Mouse (Mus musculus): ENCODE results near the gene Fxn. TPM values are rescaled to one million over a fixed set of nuclear protein-coding genes. Genes with fewer than 3 reads are reported as not detected.

Fxn gene
- polyA plus RNA-seq, 1 experiment, result not detected

DNA sequence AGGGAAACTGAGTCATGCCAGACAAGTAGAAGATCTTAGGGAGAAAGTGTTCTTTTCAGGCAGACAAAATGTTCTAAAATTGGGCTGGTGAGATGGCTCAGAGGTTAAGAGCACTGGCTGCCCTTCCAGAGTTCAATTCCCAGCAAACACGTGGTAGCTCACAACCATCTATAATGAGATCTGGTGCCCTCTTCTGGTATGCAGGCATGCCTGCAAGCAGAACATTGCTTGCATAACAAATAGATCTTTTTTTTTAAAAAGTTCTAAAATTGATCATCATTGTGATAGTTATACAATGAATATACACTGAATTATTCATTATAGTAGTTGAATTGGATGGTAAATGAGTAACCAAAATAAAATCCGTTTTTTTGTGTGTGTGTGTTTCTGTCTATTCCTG lies 62.1 kb downstream of the Fxn start:
- TF ChIP-seq POLR2A (IDR thresholded peaks at IDR 0.05; ENCODE audit: insufficient read depth, low read depth, low read length) (no peak), CTCF (IDR thresholded peaks at IDR 0.05; ENCODE audit: insufficient read depth, low read depth, low read length) (no peak)
- no peak overlapping the region for H3K27ac ChIP-seq (ENCODE audit: insufficient read depth, low read depth, low read length)
- H3K4me3 ChIP-seq (ENCODE audit: insufficient read depth, low read depth, low read length), result no peak overlapping the region
- 0 out of 2 replicates have a peak, but pooled peaks cover 2% of the 10 kb centered on the region for H3K4me1 ChIP-seq (ENCODE audit: control insufficient read depth, insufficient read depth, low read length)
- WGBS, result 41% methylated on average over 2 of the region's 2 CpGs

DNA sequence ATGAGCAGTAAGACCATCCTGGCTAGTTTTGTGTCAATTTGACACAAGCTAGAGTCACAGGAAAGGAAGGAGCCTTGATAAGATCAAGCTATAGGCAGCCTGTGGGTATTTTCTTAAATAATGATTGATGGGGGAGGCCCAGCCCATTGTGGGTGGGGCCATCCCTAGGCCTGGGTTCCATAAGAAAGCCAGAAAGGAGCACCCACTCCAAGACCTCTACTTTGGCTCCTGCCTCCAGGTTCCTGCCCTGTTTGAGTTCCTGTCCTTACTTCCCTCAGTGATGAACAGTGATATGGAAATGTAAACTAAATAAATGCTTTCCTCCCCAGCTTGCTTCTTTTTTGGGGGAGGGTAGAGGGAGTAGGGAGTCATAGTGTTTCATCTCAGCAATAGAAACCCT lies 62.6 kb downstream of the Fxn start:
- 0 out of 2 replicates have a peak, but pooled peaks cover 2% of the 10 kb centered on the region for H3K4me1 ChIP-seq (ENCODE audit: control insufficient read depth, insufficient read depth, low read length)
- no peak overlapping the region for H3K27ac ChIP-seq (ENCODE audit: insufficient read depth, low read depth, low read length)
- TF ChIP-seq CTCF (IDR thresholded peaks at IDR 0.05; ENCODE audit: insufficient read depth, low read depth, low read length), result no peak
- no peak for TF ChIP-seq POLR2A (IDR thresholded peaks at IDR 0.05; ENCODE audit: insufficient read depth, low read depth, low read length)
- no peak overlapping the region for H3K4me3 ChIP-seq (ENCODE audit: insufficient read depth, low read depth, low read length)

DNA sequence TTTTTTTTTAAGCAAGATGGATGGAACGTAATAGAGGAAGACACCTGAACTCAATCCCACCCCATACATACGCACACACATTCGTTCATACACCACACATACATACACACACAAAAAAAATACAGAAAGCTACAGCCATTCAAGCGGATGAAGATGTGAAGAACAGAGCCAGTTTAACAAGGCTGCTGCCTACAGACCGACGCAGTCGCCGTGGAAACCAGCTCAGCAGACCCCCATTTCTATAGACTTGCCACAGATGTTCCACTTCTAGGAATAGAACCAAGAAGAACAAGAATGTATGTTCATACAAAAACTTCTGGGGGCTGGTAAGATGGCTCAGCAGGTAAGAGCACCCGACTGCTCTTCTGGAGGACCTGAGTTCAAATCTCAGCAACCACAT lies 63.6 kb downstream of the Fxn start:
- Histone ChIP-seq H3K4me3 (ENCODE audit: insufficient read depth, low read depth, low read length) (no peak overlapping the region), H3K27ac (ENCODE audit: insufficient read depth, low read depth, low read length) (no peak overlapping the region), H3K4me1 (ENCODE audit: control insufficient read depth, insufficient read depth, low read length) (0 out of 2 replicates have a peak, but pooled peaks cover 2% of the 10 kb centered on the region)
- WGBS, result 73% methylated on average over 9 of the region's 9 CpGs
- TF ChIP-seq POLR2A (IDR thresholded peaks at IDR 0.05; ENCODE audit: insufficient read depth, low read depth, low read length) (no peak), CTCF (IDR thresholded peaks at IDR 0.05; ENCODE audit: insufficient read depth, low read depth, low read length) (no peak)

GRCm38 (mm10) chr19:24214939-24215338 lies 65.5 kb downstream of the Fxn start:
- TF ChIP-seq POLR2A (IDR thresholded peaks at IDR 0.05; ENCODE audit: insufficient read depth, low read depth, low read length) (no peak), CTCF (IDR thresholded peaks at IDR 0.05; ENCODE audit: insufficient read depth, low read depth, low read length) (no peak)
- Histone ChIP-seq H3K4me1 (ENCODE audit: control insufficient read depth, insufficient read depth, low read length) (0 out of 2 replicates have a peak, but pooled peaks cover 2% of the 10 kb centered on the region), H3K27ac (ENCODE audit: insufficient read depth, low read depth, low read length) (no peak overlapping the region), H3K4me3 (ENCODE audit: insufficient read depth, low read depth, low read length) (no peak overlapping the region)
- WGBS, result 90% methylated on average over 7 of the region's 7 CpGs

DNA sequence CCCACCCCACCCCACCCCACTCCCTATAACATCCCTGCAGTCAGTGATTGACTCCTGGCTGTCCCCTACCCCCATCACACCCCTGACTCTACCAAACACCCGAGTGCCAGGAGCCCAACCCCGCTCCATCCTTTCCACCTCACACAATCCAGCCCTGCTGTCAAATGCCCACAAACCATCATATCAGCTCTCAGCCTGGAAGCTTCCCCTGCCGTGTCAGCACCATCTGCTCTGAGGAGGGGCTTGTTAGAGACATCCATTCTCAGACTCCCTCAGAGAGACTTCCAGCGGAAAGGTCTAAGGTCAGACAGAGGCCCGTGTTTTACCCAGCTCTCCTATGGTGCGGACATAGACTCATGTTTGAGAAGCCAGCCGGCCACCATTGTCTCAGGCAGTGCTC lies 67.1 kb downstream of the Fxn start:
- Histone ChIP-seq H3K27ac (ENCODE audit: insufficient read depth, low read depth, low read length) (no peak overlapping the region), H3K4me3 (ENCODE audit: insufficient read depth, low read depth, low read length) (no peak overlapping the region), H3K4me1 (ENCODE audit: control insufficient read depth, insufficient read depth, low read length) (no peaks in the 10 kb centered on the region)
- 82% methylated on average over 7 of the region's 7 CpGs for WGBS
- TF ChIP-seq CTCF (IDR thresholded peaks at IDR 0.05; ENCODE audit: insufficient read depth, low read depth, low read length) (no peak), POLR2A (IDR thresholded peaks at IDR 0.05; ENCODE audit: insufficient read depth, low read depth, low read length) (no peak)

GRCm38 (mm10) chr19:24212552-24213249 lies 67.7 kb downstream of the Fxn start:
- no peaks in the 10 kb centered on the region for H3K4me1 ChIP-seq (ENCODE audit: control insufficient read depth, insufficient read depth, low read length)
- no peak overlapping the region for H3K4me3 ChIP-seq (ENCODE audit: insufficient read depth, low read depth, low read length)
- TF ChIP-seq CTCF (IDR thresholded peaks at IDR 0.05; ENCODE audit: insufficient read depth, low read depth, low read length) (no peak), POLR2A (IDR thresholded peaks at IDR 0.05; ENCODE audit: insufficient read depth, low read depth, low read length) (no peak)
- 89% methylated on average over 12 of the region's 12 CpGs for WGBS
- no peak overlapping the region for H3K27ac ChIP-seq (ENCODE audit: insufficient read depth, low read depth, low read length)

Other genes with a start within 250 kb of the Fxn start
- not detected in 2 replicates for gene Fam189a2, start 249.6 kb downstream of the Fxn start, polyA plus RNA-seq (2012; ENCODE audit: insufficient read depth, insufficient read length, low replicate concordance, missing spikeins)
- not detected in 2 replicates for gene Tjp2, start 55.6 kb downstream of the Fxn start, polyA plus RNA-seq (2012; ENCODE audit: insufficient read depth, insufficient read length, low replicate concordance, missing spikeins)
- not detected in 2 replicates for gene Fam122a, start 196.8 kb upstream of the Fxn start, polyA plus RNA-seq (2012; ENCODE audit: insufficient read depth, insufficient read length, low replicate concordance, missing spikeins)

Measured in olfactory bulb, adult 2 months (tissue).